Comparison of ENCODE assay signal across 21 mouse cellular contexts in the genomic region with DNA sequence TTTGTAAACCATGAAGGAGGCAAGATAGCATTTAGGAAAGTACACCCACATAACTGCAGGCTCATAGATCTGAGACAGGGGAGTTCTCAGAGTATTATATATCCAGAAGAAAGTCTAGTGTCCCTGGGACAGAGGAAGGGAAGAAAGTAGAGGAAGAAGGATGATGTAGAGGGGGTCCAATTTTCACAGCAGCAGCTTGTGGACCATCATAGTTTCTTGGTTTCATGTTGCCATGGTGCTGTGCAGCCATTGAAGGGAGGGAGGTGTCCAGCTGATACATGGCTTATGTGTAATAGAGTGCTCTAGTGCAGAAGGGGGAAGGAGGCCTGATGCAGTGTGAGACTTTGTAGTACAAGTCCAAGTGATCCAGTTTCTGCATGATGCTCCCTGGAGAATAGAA.
DNase-seq lines count a peak whose midpoint lies in the region; ATAC-seq and TF ChIP-seq lines count a peak whose summit lies in the region.
"Had no signal": no experiment of that assay in that cellular context is flagged by ENCODE, and none has a peak within 500 bp of the region (broad histone marks: within the 10 kb centered on the region; RNA-seq: fewer than 3 reads in every experiment).

No protein-coding gene starts in this region.

- no peaks in the 10 kb centered on the region for H3K4me1 ChIP-seq in forebrain, embryonic 12.5 days
- no peaks in the 10 kb centered on the region for H3K4me1 ChIP-seq in forebrain, embryonic 16.5 days (replicated peaks; ENCODE audit: control insufficient read depth, insufficient read depth, low read length)
- no peaks in the 10 kb centered on the region for H3K4me1 ChIP-seq in hindbrain, postnatal 0 days (ENCODE audit: insufficient read depth, low read length)
- no peaks in the 10 kb centered on the region; the same call in 1 of the 2 replicates for H3K4me1 ChIP-seq in hindbrain, embryonic 12.5 days
- H3K4me1 ChIP-seq in midbrain, embryonic 11.5 days (ENCODE audit: control insufficient read depth, insufficient read depth, low read length): no peaks in the 10 kb centered on the region
- H3K4me1 ChIP-seq in midbrain, embryonic 16.5 days (ENCODE audit: control insufficient read depth, insufficient read depth, low read length): no peaks in the 10 kb centered on the region
- H3K4me1 ChIP-seq: embryonic facial prominence, embryonic 10.5 days; embryonic facial prominence, embryonic 13.5 days had no signal

- no peaks in the 10 kb centered on the region for H3K27me3 ChIP-seq in forebrain, embryonic 12.5 days
- H3K27me3 ChIP-seq in forebrain, embryonic 16.5 days (replicated peaks; ENCODE audit: control insufficient read depth, insufficient read depth, low read length): no peaks in the 10 kb centered on the region
- no peaks in the 10 kb centered on the region for H3K27me3 ChIP-seq in hindbrain, postnatal 0 days (ENCODE audit: insufficient read depth, low read length)
- no peaks in the 10 kb centered on the region for H3K27me3 ChIP-seq in hindbrain, embryonic 12.5 days
- H3K27me3 ChIP-seq in midbrain, embryonic 11.5 days (ENCODE audit: control insufficient read depth, insufficient read depth, low read length): no peaks in the 10 kb centered on the region
- no peaks in the 10 kb centered on the region for H3K27me3 ChIP-seq in midbrain, embryonic 16.5 days (ENCODE audit: control insufficient read depth, insufficient read depth, low read depth, low read length)
- H3K27me3 ChIP-seq: CH12.LX; embryonic facial prominence, embryonic 13.5 days; forebrain, embryonic 13.5 days; Patski had no signal

- no peak overlapping the region for H3K4me3 ChIP-seq in forebrain, embryonic 12.5 days (replicated peaks)
- H3K4me3 ChIP-seq in forebrain, embryonic 16.5 days (replicated peaks; ENCODE audit: low read length): no peak overlapping the region
- no peak overlapping the region for H3K4me3 ChIP-seq in hindbrain, postnatal 0 days (ENCODE audit: low read length)
- no peak overlapping the region for H3K4me3 ChIP-seq in hindbrain, embryonic 12.5 days
- no peak overlapping the region for H3K4me3 ChIP-seq in midbrain, embryonic 11.5 days (ENCODE audit: low read depth, low read length)
- no peak overlapping the region for H3K4me3 ChIP-seq in midbrain, embryonic 16.5 days (ENCODE audit: low read depth, low read length)
- H3K4me3 ChIP-seq: embryonic facial prominence, embryonic 10.5 days; embryonic facial prominence, embryonic 13.5 days; erythroblast, embryonic 14.5 days; forebrain, embryonic 13.5 days; gastrocnemius, adult 2 months had no signal

- H3K36me3 ChIP-seq in forebrain, embryonic 12.5 days (replicated peaks): no peaks in the 10 kb centered on the region
- H3K36me3 ChIP-seq in forebrain, embryonic 16.5 days (ENCODE audit: control insufficient read depth, insufficient read depth): no peaks in the 10 kb centered on the region
- H3K36me3 ChIP-seq in hindbrain, postnatal 0 days (ENCODE audit: insufficient read depth, low read length): no peaks in the 10 kb centered on the region
- H3K36me3 ChIP-seq in hindbrain, embryonic 12.5 days: no peaks in the 10 kb centered on the region
- H3K36me3 ChIP-seq in midbrain, embryonic 11.5 days (ENCODE audit: control insufficient read depth, insufficient read depth, low read length): no peaks in the 10 kb centered on the region
- H3K36me3 ChIP-seq in midbrain, embryonic 16.5 days (ENCODE audit: control insufficient read depth, insufficient read depth, low read length): no peaks in the 10 kb centered on the region
- H3K36me3 ChIP-seq: embryonic facial prominence, embryonic 10.5 days; embryonic facial prominence, embryonic 13.5 days; G1E had no signal

- TF ChIP-seq CTCF in hindbrain, postnatal 0 days (IDR thresholded peaks at IDR 0.05; ENCODE audit: low read depth): no peak

- no peaks in the 10 kb centered on the region for H3K9me3 ChIP-seq in forebrain, embryonic 12.5 days
- H3K9me3 ChIP-seq in forebrain, embryonic 16.5 days (ENCODE audit: control insufficient read depth, low read length): no peaks in the 10 kb centered on the region
- H3K9me3 ChIP-seq in hindbrain, postnatal 0 days (ENCODE audit: low read length): no peaks in the 10 kb centered on the region
- H3K9me3 ChIP-seq in hindbrain, embryonic 12.5 days (replicated peaks): no peaks in the 10 kb centered on the region
- H3K9me3 ChIP-seq in midbrain, embryonic 11.5 days (ENCODE audit: control insufficient read depth, low read length): no peaks in the 10 kb centered on the region
- H3K9me3 ChIP-seq in midbrain, embryonic 16.5 days (replicated peaks; ENCODE audit: control insufficient read depth, low read length, poor library complexity, severe bottlenecking): no peaks in the 10 kb centered on the region
- H3K9me3 ChIP-seq: embryonic facial prominence, embryonic 10.5 days; embryonic facial prominence, embryonic 13.5 days; forebrain, embryonic 13.5 days had no signal

- no peak overlapping the region for H3K27ac ChIP-seq in forebrain, embryonic 12.5 days
- no peak overlapping the region for H3K27ac ChIP-seq in forebrain, embryonic 16.5 days (ENCODE audit: low read length)
- H3K27ac ChIP-seq in hindbrain, postnatal 0 days: peak overlapping the region; percentile 59; the same call in 1 of the 2 replicates
- H3K27ac ChIP-seq in hindbrain, embryonic 12.5 days: no peak overlapping the region
- no peak overlapping the region for H3K27ac ChIP-seq in midbrain, embryonic 11.5 days (ENCODE audit: low read depth, low read length)
- H3K27ac ChIP-seq in midbrain, embryonic 16.5 days (ENCODE audit: low read length): no peak overlapping the region
- H3K27ac ChIP-seq: embryonic facial prominence, embryonic 10.5 days; embryonic facial prominence, embryonic 13.5 days; gastrocnemius, adult 2 months had no signal

- H3K9ac ChIP-seq in forebrain, embryonic 12.5 days: no peak overlapping the region
- no peak overlapping the region for H3K9ac ChIP-seq in forebrain, embryonic 16.5 days (replicated peaks; ENCODE audit: low read depth, low read length)
- no peak overlapping the region for H3K9ac ChIP-seq in hindbrain, postnatal 0 days (replicated peaks; ENCODE audit: low read length)
- H3K9ac ChIP-seq in hindbrain, embryonic 12.5 days: no peak overlapping the region
- no peak overlapping the region for H3K9ac ChIP-seq in midbrain, embryonic 11.5 days (ENCODE audit: low read length)
- no peak overlapping the region for H3K9ac ChIP-seq in midbrain, embryonic 16.5 days (ENCODE audit: low read depth, low read length)
- H3K9ac ChIP-seq: embryonic facial prominence, embryonic 13.5 days; forebrain, embryonic 13.5 days; forebrain, postnatal 0 days had no signal

- DNase-seq in hindbrain, postnatal 0 days (ENCODE audit: low spot score): no peak
- DNase-seq in midbrain, embryonic 11.5 days (ENCODE audit: low spot score, missing footprints): peak; percentile 61
- DNase-seq: B cell, adult 2 months; embryo, embryonic 11 days; gastrocnemius, adult 2 months; gastrocnemius, postnatal 14 days; heart, adult 11 months had no signal

- no peak overlapping the region for H3K4me2 ChIP-seq in forebrain, embryonic 12.5 days
- H3K4me2 ChIP-seq in forebrain, embryonic 16.5 days (ENCODE audit: low read length): no peak overlapping the region
- H3K4me2 ChIP-seq in hindbrain, postnatal 0 days (ENCODE audit: low read depth, low read length): no peak overlapping the region
- no peak overlapping the region for H3K4me2 ChIP-seq in hindbrain, embryonic 12.5 days (replicated peaks)
- H3K4me2 ChIP-seq in midbrain, embryonic 11.5 days: no peak overlapping the region
- no peak overlapping the region for H3K4me2 ChIP-seq in midbrain, embryonic 16.5 days (ENCODE audit: low read length)
- H3K4me2 ChIP-seq: embryonic facial prominence, embryonic 13.5 days; forebrain, embryonic 13.5 days; heart, embryonic 11.5 days had no signal

- ATAC-seq in forebrain, embryonic 12.5 days (ENCODE audit: low FRiP score): 0 out of 2 replicates have a peak, but pooled peaks have one; percentile 51
- ATAC-seq in forebrain, embryonic 16.5 days: no peak
- ATAC-seq in hindbrain, postnatal 0 days: peak; percentile 22; the same call in 1 of the 2 replicates
- ATAC-seq in hindbrain, embryonic 12.5 days (ENCODE audit: low FRiP score): no peak
- no peak; the same call in 1 of the 2 replicates for ATAC-seq in midbrain, embryonic 11.5 days (ENCODE audit: low FRiP score)
- ATAC-seq in midbrain, embryonic 16.5 days: no peak
- ATAC-seq: intestine, postnatal 0 days; Patski had no signal

Comparison
In these comparisons a context has a peak if more than half of its experiments do, and no peak if none do; other contexts are left out.
1. ATAC-seq: peak in forebrain, embryonic 12.5 days (single experiment) and hindbrain, postnatal 0 days (single experiment); none in forebrain, embryonic 16.5 days (single experiment), hindbrain, embryonic 12.5 days (single experiment), midbrain, embryonic 11.5 days (single experiment) and midbrain, embryonic 16.5 days (single experiment).